Mouse (Mus musculus): ENCODE data around the gene Olfr695. TPM values are rescaled to one million over a fixed set of nuclear protein-coding genes. Genes with fewer than 3 reads are reported as not detected.
"Not testable (repeated sequence)": the region's sequence is repeated elsewhere in the genome, so short reads cannot be mapped to it uniquely, and the experiment has no call there.

Olfr695 gene
- polyA plus RNA-seq, 1 experiment from 2014 or later, result not detected

- Histone ChIP-seq H3K27me3 (ENCODE audit: control insufficient read depth, insufficient read depth, low read length) (no peaks in the 10 kb centered on the region), H3K4me2 (replicated peaks; ENCODE audit: low read depth) (no peak overlapping the region), H3K36me3 (ENCODE audit: control insufficient read depth, insufficient read depth, low read length) (no peaks in the 10 kb centered on the region), H3K4me1 (replicated peaks; ENCODE audit: control insufficient read depth, insufficient read depth) (no peaks in the 10 kb centered on the region), H3K4me3 (ENCODE audit: low read depth, low read length) (no peak overlapping the region), H3K27ac (replicated peaks) (no peak overlapping the region), H3K9me3 (ENCODE audit: control insufficient read depth, low read length) (no peaks in the 10 kb centered on the region), H3K9ac (ENCODE audit: low read length) (no peak overlapping the region)
- DNase-seq (ENCODE audit: low spot score), result no peak
- TF ChIP-seq EP300 (optimal IDR thresholded peaks at IDR 0.05) (no peak), CTCF (IDR thresholded peaks at IDR 0.05; ENCODE audit: low read depth) (no peak)
- no peak for ATAC-seq (ENCODE audit: low FRiP score, low TSS enrichment)
These were observed 20.8 kb upstream of the Olfr695 start for GRCm38 (mm10) chr7:106737028-106737427.

- H3K27me3 ChIP-seq (ENCODE audit: control insufficient read depth, insufficient read depth, low read length), result no peaks in the 10 kb centered on the region
- no peaks in the 10 kb centered on the region for H3K36me3 ChIP-seq (ENCODE audit: control insufficient read depth, insufficient read depth, low read length)
- TF ChIP-seq EP300 (optimal IDR thresholded peaks at IDR 0.05) (no peak), CTCF (IDR thresholded peaks at IDR 0.05; ENCODE audit: low read depth) (no peak)
- no peak overlapping the region for H3K4me2 ChIP-seq (replicated peaks; ENCODE audit: low read depth)
- ATAC-seq (ENCODE audit: low FRiP score, low TSS enrichment) (no peak), DNase-seq (ENCODE audit: low spot score) (no peak)
- no peak overlapping the region for H3K9ac ChIP-seq (ENCODE audit: low read length)
- no peaks in the 10 kb centered on the region for H3K9me3 ChIP-seq (ENCODE audit: control insufficient read depth, low read length)
- no peak overlapping the region for H3K4me3 ChIP-seq (ENCODE audit: low read depth, low read length)
- H3K4me1 ChIP-seq (replicated peaks; ENCODE audit: control insufficient read depth, insufficient read depth), result no peaks in the 10 kb centered on the region
- WGBS, result 30% methylated on average over 2 of the region's 2 CpGs
- no peak overlapping the region for H3K27ac ChIP-seq (replicated peaks)
These were observed 17.5 kb upstream of the Olfr695 start for GRCm38 (mm10) chr7:106733717-106734116.

- H3K9me3 ChIP-seq (ENCODE audit: control insufficient read depth, low read length); ATAC-seq (ENCODE audit: low FRiP score, low TSS enrichment); H3K4me1 ChIP-seq (replicated peaks; ENCODE audit: control insufficient read depth, insufficient read depth); H3K27me3 ChIP-seq (ENCODE audit: control insufficient read depth, insufficient read depth, low read length); H3K9ac ChIP-seq (ENCODE audit: low read length); H3K36me3 ChIP-seq (ENCODE audit: control insufficient read depth, insufficient read depth, low read length); DNase-seq (ENCODE audit: low spot score); H3K27ac ChIP-seq (replicated peaks); H3K4me2 ChIP-seq (replicated peaks; ENCODE audit: low read depth); H3K4me3 ChIP-seq (ENCODE audit: low read depth, low read length): not testable (repeated sequence)
- WGBS, result 84% methylated on average over 2 of the region's 2 CpGs
These were observed 9.5 kb upstream of the Olfr695 start for GRCm38 (mm10) chr7:106725654-106726053.

- H3K27ac ChIP-seq (replicated peaks), result no peak overlapping the region
- no peaks in the 10 kb centered on the region for H3K36me3 ChIP-seq (ENCODE audit: control insufficient read depth, insufficient read depth, low read length)
- no peak for DNase-seq (ENCODE audit: low spot score)
- H3K9ac ChIP-seq (ENCODE audit: low read length), result no peak overlapping the region
- no peak overlapping the region for H3K4me3 ChIP-seq (ENCODE audit: low read depth, low read length)
- H3K4me1 ChIP-seq (replicated peaks; ENCODE audit: control insufficient read depth, insufficient read depth), result no peaks in the 10 kb centered on the region
- no peaks in the 10 kb centered on the region for H3K9me3 ChIP-seq (ENCODE audit: control insufficient read depth, low read length)
- TF ChIP-seq EP300 (optimal IDR thresholded peaks at IDR 0.05) (no peak), CTCF (IDR thresholded peaks at IDR 0.05; ENCODE audit: low read depth) (no peak)
- H3K27me3 ChIP-seq (ENCODE audit: control insufficient read depth, insufficient read depth, low read length), result no peaks in the 10 kb centered on the region
- H3K4me2 ChIP-seq (replicated peaks; ENCODE audit: low read depth), result no peak overlapping the region
- ATAC-seq (ENCODE audit: low FRiP score, low TSS enrichment), result no peak
- WGBS, result 87% methylated on average over 6 of the region's 6 CpGs
These were observed 4.7 kb downstream of the Olfr695 start for GRCm38 (mm10) chr7:106711463-106711862.

GRCm38 (mm10) chr7:106707705-106708104, 8.5 kb downstream of the Olfr695 start:
- H3K4me2 ChIP-seq (replicated peaks; ENCODE audit: low read depth); ATAC-seq (ENCODE audit: low FRiP score, low TSS enrichment); H3K27ac ChIP-seq (replicated peaks); H3K4me1 ChIP-seq (replicated peaks; ENCODE audit: control insufficient read depth, insufficient read depth); H3K9me3 ChIP-seq (ENCODE audit: control insufficient read depth, low read length); H3K9ac ChIP-seq (ENCODE audit: low read length); H3K36me3 ChIP-seq (ENCODE audit: control insufficient read depth, insufficient read depth, low read length); DNase-seq (ENCODE audit: low spot score); H3K4me3 ChIP-seq (ENCODE audit: low read depth, low read length); H3K27me3 ChIP-seq (ENCODE audit: control insufficient read depth, insufficient read depth, low read length): not testable (repeated sequence)
- WGBS, result 92% methylated on average over 10 of the region's 10 CpGs

GRCm38 (mm10) chr7:106696891-106697290, 19.3 kb downstream of the Olfr695 start:
- Histone ChIP-seq H3K27ac (replicated peaks) (no peak overlapping the region), H3K4me2 (replicated peaks; ENCODE audit: low read depth) (no peak overlapping the region), H3K36me3 (ENCODE audit: control insufficient read depth, insufficient read depth, low read length) (no peaks in the 10 kb centered on the region), H3K27me3 (ENCODE audit: control insufficient read depth, insufficient read depth, low read length) (no peaks in the 10 kb centered on the region), H3K9me3 (ENCODE audit: control insufficient read depth, low read length) (no peaks in the 10 kb centered on the region), H3K4me1 (replicated peaks; ENCODE audit: control insufficient read depth, insufficient read depth) (no peaks in the 10 kb centered on the region), H3K4me3 (ENCODE audit: low read depth, low read length) (no peak overlapping the region), H3K9ac (ENCODE audit: low read length) (no peak overlapping the region)
- 64% methylated on average over 1 of the region's 1 CpGs for WGBS
- TF ChIP-seq CTCF (IDR thresholded peaks at IDR 0.05; ENCODE audit: low read depth) (no peak), EP300 (optimal IDR thresholded peaks at IDR 0.05) (no peak)
- ATAC-seq (ENCODE audit: low FRiP score, low TSS enrichment) (no peak), DNase-seq (ENCODE audit: low spot score) (no peak)

All from stomach, postnatal 0 days (tissue).